Mouse (Mus musculus) hindbrain, embryonic 13.5 days (tissue): ENCODE results near the gene Mapk3. TPM values are rescaled to one million over a fixed set of nuclear protein-coding genes. Genes with fewer than 3 reads are reported as not detected.

Source experiments
- polyA plus RNA-seq: library from polyadenylated mRNA; unstranded; fragments of >200 nt; fragmentation: Nextera tagmentation; extraction: Ambion mirVana; gene quantifications from 2 replicates; pipeline ENCODE4 v1.2.1, GENCODE M21; 2015

Mapk3 gene
- polyA plus RNA-seq, 1 experiment from 2014 or later, result 94.2 TPM

Other genes with a start within 250 kb of the Mapk3 start
- 205 and 210 TPM in 2 replicates for gene Eif3c, start 193.2 kb upstream of the Mapk3 start, polyA plus RNA-seq
- gene Apobr, start 174.7 kb upstream of the Mapk3 start, polyA plus RNA-seq, result 0.66 and 0.68 TPM in 2 replicates
- 31.1 and 35.2 TPM in 2 replicates for gene Cln3, start 173.8 kb upstream of the Mapk3 start, polyA plus RNA-seq
- not detected in 2 replicates for gene Il27, start 164.7 kb upstream of the Mapk3 start, polyA plus RNA-seq
- 8.8 and 9.8 TPM in 2 replicates for gene Nupr1, start 128.7 kb upstream of the Mapk3 start, polyA plus RNA-seq
- 53.4 and 56.5 TPM in 2 replicates for gene Sgf29, start 110.3 kb upstream of the Mapk3 start, polyA plus RNA-seq
- 1.4 and 1.6 TPM in 2 replicates for gene Sult1a1, start 83.2 kb upstream of the Mapk3 start, polyA plus RNA-seq
- 149 and 154 TPM in 2 replicates for gene Bola2, start 64.2 kb upstream of the Mapk3 start, polyA plus RNA-seq
- 20.9 and 22.2 TPM in 2 replicates for gene Slx1b, start 63.8 kb upstream of the Mapk3 start, polyA plus RNA-seq
- gene Coro1a, start 51.8 kb upstream of the Mapk3 start, polyA plus RNA-seq, result 81.4 and 90.1 TPM in 2 replicates
- gene Gdpd3, start 6.7 kb downstream of the Mapk3 start, polyA plus RNA-seq, result 2.0 and 2.3 TPM in 2 replicates
- gene Ypel3, start 17.4 kb downstream of the Mapk3 start, polyA plus RNA-seq, result 173 and 179 TPM in 2 replicates
- gene Tbx6, start 21.9 kb downstream of the Mapk3 start, polyA plus RNA-seq, result 0.32 and 0.84 TPM in 2 replicates
- gene Ppp4c, start 32.9 kb downstream of the Mapk3 start, polyA plus RNA-seq, result 196 and 214 TPM in 2 replicates
- 52.1 and 55.6 TPM in 2 replicates for gene Fam57b, start 38.1 kb downstream of the Mapk3 start, polyA plus RNA-seq
- gene 4930451I11Rik, start 72.0 kb downstream of the Mapk3 start, polyA plus RNA-seq, result not detected in 2 replicates
- 7.1 and 9.3 TPM in 2 replicates for gene Doc2a, start 87.8 kb downstream of the Mapk3 start, polyA plus RNA-seq
- 20.2 and 25.7 TPM in 2 replicates for gene Hirip3, start 102.4 kb downstream of the Mapk3 start, polyA plus RNA-seq
- 81.8 and 89.4 TPM in 2 replicates for gene Ino80e, start 102.8 kb downstream of the Mapk3 start, polyA plus RNA-seq
- gene Taok2, start 125.1 kb downstream of the Mapk3 start, polyA plus RNA-seq, result 57.2 and 57.4 TPM in 2 replicates
- 26.3 and 28.4 TPM in 2 replicates for gene Tmem219, start 163.3 kb downstream of the Mapk3 start, polyA plus RNA-seq
- gene Kctd13, start 169.3 kb downstream of the Mapk3 start, polyA plus RNA-seq, result 98.7 and 101 TPM in 2 replicates
- 6.1 and 6.4 TPM in 2 replicates for gene Asphd1, start 190.0 kb downstream of the Mapk3 start, polyA plus RNA-seq
- gene Sez6l2, start 191.0 kb downstream of the Mapk3 start, polyA plus RNA-seq, result 32.7 and 36.7 TPM in 2 replicates
- gene Cdipt, start 216.3 kb downstream of the Mapk3 start, polyA plus RNA-seq, result 109 and 112 TPM in 2 replicates
- gene Cdiptos, start 216.5 kb downstream of the Mapk3 start, polyA plus RNA-seq, result 1.2 and 1.4 TPM in 2 replicates